Mouse (Mus musculus): ENCODE measurements at regions not wholly inside any gene's neighbourhood (a gene's known extent, or its start where the extent isn't known, plus 50 kb on each side); places are given as distances from the start of the nearest gene placed in this dataset.
A peak's percentile ranks its signal among the peaks of the same experiment; 100 is the strongest.

DNA sequence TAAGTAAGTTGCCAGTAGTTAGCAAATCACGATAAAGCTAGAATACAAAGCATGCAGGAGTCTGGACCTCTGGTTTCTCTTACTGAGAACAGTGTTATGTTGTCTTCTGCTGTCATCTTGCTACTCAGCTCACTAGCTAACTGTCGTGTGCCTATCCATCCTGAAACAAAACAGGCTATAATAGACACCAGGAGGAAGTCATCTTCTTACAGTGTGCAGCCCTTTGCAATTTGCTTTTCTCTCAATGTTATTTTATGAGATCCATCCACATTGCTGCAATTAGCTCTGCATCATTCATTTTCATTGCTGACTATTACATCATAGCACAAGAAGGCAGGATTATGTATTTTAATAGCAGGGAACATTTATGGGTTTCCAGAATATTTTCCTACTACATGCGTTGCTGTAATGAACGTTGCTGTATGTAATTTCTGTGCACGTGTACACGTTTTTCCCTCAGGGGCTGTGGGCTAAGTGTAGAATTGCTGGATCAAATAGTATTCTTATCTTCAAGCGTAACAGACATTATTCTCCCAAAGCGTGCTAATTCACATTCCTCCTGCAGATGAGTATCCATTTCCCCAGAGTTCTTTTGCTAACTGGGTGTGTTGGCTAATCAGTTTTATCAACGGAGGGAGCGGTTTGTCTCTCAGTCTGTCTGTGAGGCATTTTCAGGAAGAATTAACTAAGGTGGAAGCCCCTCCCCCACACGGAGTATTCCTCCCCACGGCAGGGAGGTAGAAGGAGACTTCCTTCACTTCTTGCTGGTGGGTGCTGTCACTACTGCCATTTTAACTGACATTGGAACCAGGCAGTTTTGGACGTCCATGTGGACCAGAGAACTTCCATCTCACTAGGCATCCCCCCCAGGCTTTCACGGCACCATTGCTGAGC, 139.1 kb upstream of the Tyw5 start:
- no peak; the same call in 1 of the 2 replicates for ATAC-seq (ENCODE audit: low FRiP score, low TSS enrichment)
- H3K4me3 ChIP-seq (ENCODE audit: low read length) = no peak overlapping the region
- no peaks in the 10 kb centered on the region for H3K27me3 ChIP-seq (ENCODE audit: control insufficient read depth, insufficient read depth, low read length)
- H3K4me2 ChIP-seq (replicated peaks; ENCODE audit: low read depth, low read length) = peak overlapping the region; percentile 8; the same call in 1 of the 2 replicates
- 47% methylated on average over 14 of the region's 14 CpGs for WGBS
- H3K9me3 ChIP-seq (ENCODE audit: control insufficient read depth, low read length) = no peaks in the 10 kb centered on the region
- no peak overlapping the region for H3K27ac ChIP-seq (ENCODE audit: low read depth, low read length)
- H3K9ac ChIP-seq (ENCODE audit: low read depth, low read length) = 0 out of 2 replicates have a peak overlapping the region, but pooled peaks have one; percentile 4
- peaks cover 17% of the 10 kb centered on the region for H3K4me1 ChIP-seq (ENCODE audit: control insufficient read depth, insufficient read depth, low read length)
- no peaks in the 10 kb centered on the region for H3K36me3 ChIP-seq (ENCODE audit: control insufficient read depth, insufficient read depth, low read length)

DNA sequence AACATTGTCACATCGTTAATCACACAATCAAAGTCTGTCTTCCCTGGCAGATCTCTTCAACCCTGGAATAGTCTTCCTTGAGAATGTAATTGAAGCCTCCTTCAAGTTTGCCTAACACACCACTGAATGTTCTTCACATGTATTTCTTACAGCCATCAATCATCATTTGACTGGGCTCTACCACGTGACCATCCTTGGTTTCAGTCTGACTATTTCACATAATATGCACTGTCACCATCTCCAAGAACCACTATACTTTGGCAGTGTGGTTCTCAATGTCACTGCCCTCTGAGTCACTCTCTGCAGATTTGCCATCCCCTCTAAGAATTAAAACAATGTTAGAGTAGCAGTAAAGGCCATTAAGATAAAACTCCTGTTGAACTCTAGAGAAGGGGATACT, 154.6 kb upstream of the Tyw5 start:
- Histone ChIP-seq H3K27ac (ENCODE audit: low read depth, low read length) (no peak overlapping the region), H3K9ac (ENCODE audit: low read depth, low read length) (no peak overlapping the region), H3K4me2 (replicated peaks; ENCODE audit: low read depth, low read length) (no peak overlapping the region), H3K27me3 (ENCODE audit: control insufficient read depth, insufficient read depth, low read length) (no peaks in the 10 kb centered on the region), H3K4me1 (ENCODE audit: control insufficient read depth, insufficient read depth, low read length) (no peaks in the 10 kb centered on the region), H3K36me3 (ENCODE audit: control insufficient read depth, insufficient read depth, low read length) (no peaks in the 10 kb centered on the region), H3K4me3 (ENCODE audit: low read length) (no peak overlapping the region), H3K9me3 (ENCODE audit: control insufficient read depth, low read length) (no peaks in the 10 kb centered on the region)
- 81% methylated on average over 2 of the region's 2 CpGs for WGBS
- no peak for ATAC-seq (ENCODE audit: low FRiP score, low TSS enrichment)

DNA sequence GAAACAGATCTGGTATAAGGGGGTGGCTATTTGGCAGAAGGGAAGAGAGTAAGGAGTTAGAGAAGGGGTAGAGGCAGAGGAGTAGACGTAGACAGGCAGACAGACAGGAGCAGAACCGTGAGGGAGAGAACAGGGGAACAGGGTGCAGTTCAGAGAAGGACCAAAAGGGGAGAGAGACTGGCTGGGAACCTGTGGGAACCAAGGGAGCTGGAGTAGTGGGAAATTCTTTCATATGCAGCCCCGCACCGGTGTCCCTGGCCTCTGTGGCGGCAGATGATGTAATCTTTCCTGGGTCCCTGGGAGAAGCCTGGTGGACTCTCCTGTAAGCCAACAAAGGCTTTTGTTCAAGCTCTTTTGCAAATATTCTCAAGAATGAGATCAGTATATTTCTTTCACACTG, 157.8 kb upstream of the Tyw5 start:
- no peaks in the 10 kb centered on the region for H3K36me3 ChIP-seq (ENCODE audit: control insufficient read depth, insufficient read depth, low read length)
- no peak overlapping the region for H3K9ac ChIP-seq (ENCODE audit: low read depth, low read length)
- no peak for ATAC-seq (ENCODE audit: low FRiP score, low TSS enrichment)
- H3K4me2 ChIP-seq (replicated peaks; ENCODE audit: low read depth, low read length) = no peak overlapping the region
- no peaks in the 10 kb centered on the region for H3K27me3 ChIP-seq (ENCODE audit: control insufficient read depth, insufficient read depth, low read length)
- no peak overlapping the region for H3K27ac ChIP-seq (ENCODE audit: low read depth, low read length)
- no peaks in the 10 kb centered on the region for H3K4me1 ChIP-seq (ENCODE audit: control insufficient read depth, insufficient read depth, low read length)
- H3K9me3 ChIP-seq (ENCODE audit: control insufficient read depth, low read length) = peaks cover 6% of the 10 kb centered on the region; the same call in 1 of the 2 replicates
- no peak overlapping the region for H3K4me3 ChIP-seq (ENCODE audit: low read length)
- WGBS = 64% methylated on average over 5 of the region's 5 CpGs

DNA sequence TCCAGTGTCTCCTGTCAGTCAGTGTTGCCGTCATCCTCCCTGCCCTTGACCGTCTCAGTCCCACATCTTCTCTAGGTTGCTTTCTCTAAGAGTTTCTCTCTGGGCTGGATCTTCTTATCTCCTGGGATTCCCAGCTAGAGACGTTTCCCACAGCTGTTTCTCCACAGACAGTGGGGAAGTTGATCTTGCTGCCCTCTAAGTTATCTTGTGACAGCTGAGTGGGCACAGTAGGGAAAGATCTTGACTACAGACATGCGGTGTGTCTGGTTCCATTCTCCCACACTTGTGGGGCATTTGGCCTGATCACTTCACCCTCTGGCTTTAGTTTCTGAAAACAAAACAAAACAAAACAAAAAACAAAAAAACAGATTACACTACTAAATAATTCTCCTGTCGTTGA, 165.2 kb upstream of the Tyw5 start:
- no peak overlapping the region for H3K27ac ChIP-seq (ENCODE audit: low read depth, low read length)
- peaks cover 6% of the 10 kb centered on the region; the same call in 1 of the 2 replicates for H3K9me3 ChIP-seq (ENCODE audit: control insufficient read depth, low read length)
- no peak overlapping the region for H3K4me2 ChIP-seq (replicated peaks; ENCODE audit: low read depth, low read length)
- no peak overlapping the region for H3K4me3 ChIP-seq (ENCODE audit: low read length)
- WGBS = 71% methylated on average over 5 of the region's 5 CpGs
- ATAC-seq (ENCODE audit: low FRiP score, low TSS enrichment) = no peak
- no peaks in the 10 kb centered on the region for H3K36me3 ChIP-seq (ENCODE audit: control insufficient read depth, insufficient read depth, low read length)
- no peaks in the 10 kb centered on the region for H3K4me1 ChIP-seq (ENCODE audit: control insufficient read depth, insufficient read depth, low read length)
- H3K27me3 ChIP-seq (ENCODE audit: control insufficient read depth, insufficient read depth, low read length) = no peaks in the 10 kb centered on the region
- no peak overlapping the region for H3K9ac ChIP-seq (ENCODE audit: low read depth, low read length)

DNA sequence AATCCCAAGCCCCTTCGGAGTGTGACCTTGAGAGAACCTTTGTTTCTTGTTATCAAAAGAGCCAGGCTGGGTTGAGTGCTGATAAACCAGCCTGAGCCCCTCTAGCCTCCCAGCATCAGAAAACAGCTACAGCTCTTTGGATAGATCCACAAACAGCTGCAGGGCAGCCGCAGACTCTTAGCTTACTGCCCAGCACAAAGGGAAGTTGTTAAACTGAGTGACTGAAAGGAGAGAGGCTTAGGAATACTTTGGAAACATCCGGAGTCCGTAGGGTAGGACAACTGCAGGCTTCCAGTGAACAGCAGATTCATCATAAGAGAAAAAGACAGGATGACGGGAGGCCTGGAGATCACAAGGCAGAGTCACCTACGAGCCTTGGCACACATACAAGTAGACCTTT, 166.9 kb upstream of the Tyw5 start:
- 83% methylated on average over 6 of the region's 6 CpGs for WGBS
- H3K27me3 ChIP-seq (ENCODE audit: control insufficient read depth, insufficient read depth, low read length) = no peaks in the 10 kb centered on the region
- no peaks in the 10 kb centered on the region for H3K36me3 ChIP-seq (ENCODE audit: control insufficient read depth, insufficient read depth, low read length)

DNA sequence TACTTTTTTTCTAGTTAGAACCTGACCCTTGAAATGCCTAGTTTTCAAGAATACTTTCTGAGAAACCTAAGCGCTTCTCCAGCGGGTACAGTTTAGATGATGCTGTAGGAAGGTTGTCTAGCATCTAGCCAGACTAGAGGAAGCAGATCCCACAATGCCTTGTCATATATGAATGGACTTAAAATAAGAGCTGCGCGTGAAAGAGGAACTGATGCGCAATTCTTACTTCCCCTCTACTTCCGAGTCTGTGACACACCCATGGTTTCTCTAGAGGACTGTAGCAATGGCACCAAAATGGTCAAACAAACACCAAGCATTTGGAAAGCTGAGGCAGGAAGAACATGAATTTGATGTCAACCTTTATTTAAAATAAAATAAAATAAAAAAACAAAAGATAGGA, 167.6 kb upstream of the Tyw5 start:
- no peak for ATAC-seq (ENCODE audit: low FRiP score, low TSS enrichment)
- Histone ChIP-seq H3K27ac (ENCODE audit: low read depth, low read length) (no peak overlapping the region), H3K4me1 (ENCODE audit: control insufficient read depth, insufficient read depth, low read length) (no peaks in the 10 kb centered on the region), H3K36me3 (ENCODE audit: control insufficient read depth, insufficient read depth, low read length) (no peaks in the 10 kb centered on the region), H3K4me3 (ENCODE audit: low read length) (no peak overlapping the region), H3K9me3 (ENCODE audit: control insufficient read depth, low read length) (no peaks in the 10 kb centered on the region), H3K4me2 (replicated peaks; ENCODE audit: low read depth, low read length) (no peak overlapping the region), H3K9ac (ENCODE audit: low read depth, low read length) (no peak overlapping the region), H3K27me3 (ENCODE audit: control insufficient read depth, insufficient read depth, low read length) (no peaks in the 10 kb centered on the region)
- 95% methylated on average over 6 of the region's 6 CpGs for WGBS

More for the DNA sequence above, 166.9 kb upstream of the Tyw5 start:
- no peaks in the 10 kb centered on the region; the same call in 1 of the 2 replicates for H3K9me3 ChIP-seq (ENCODE audit: control insufficient read depth, low read length)
- no peak overlapping the region for H3K4me3 ChIP-seq (ENCODE audit: low read length)
- H3K4me1 ChIP-seq (ENCODE audit: control insufficient read depth, insufficient read depth, low read length) = no peaks in the 10 kb centered on the region
- H3K27ac ChIP-seq (ENCODE audit: low read depth, low read length) = no peak overlapping the region
- no peak overlapping the region for H3K4me2 ChIP-seq (replicated peaks; ENCODE audit: low read depth, low read length)
- H3K9ac ChIP-seq (ENCODE audit: low read depth, low read length) = no peak overlapping the region
- no peak for ATAC-seq (ENCODE audit: low FRiP score, low TSS enrichment)

DNA sequence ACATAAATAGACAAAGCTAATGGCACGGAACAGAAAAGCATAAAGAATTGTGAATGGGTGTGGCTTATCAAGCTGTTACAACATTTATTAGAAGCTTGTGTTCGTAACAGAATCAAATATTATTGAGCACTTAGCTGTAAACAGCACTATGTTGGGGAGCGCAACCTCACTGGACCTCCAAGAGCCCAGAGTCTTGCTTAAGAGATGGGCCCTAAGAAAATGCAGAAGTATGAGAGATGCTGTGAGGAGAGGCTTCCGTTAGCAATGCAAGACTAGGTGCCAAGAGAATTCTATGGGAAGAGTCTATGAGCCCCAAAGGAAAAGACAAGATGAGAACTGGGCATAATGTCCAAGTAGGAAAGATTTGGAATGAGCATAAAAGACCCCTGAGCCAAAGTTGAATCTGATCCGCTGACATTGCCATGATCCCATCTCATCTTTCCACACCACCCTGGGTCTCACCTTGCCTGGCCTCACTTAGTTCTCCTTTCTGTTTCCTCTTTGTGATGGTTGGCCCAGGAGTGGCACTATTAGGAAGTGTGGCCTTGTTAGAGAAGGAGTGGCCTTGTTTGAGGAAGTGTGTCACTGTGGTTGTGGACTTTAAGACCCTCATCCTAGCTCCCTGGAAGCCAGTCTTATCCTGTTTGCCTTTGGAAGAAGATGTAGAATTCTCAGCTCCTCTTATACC, 169.3 kb upstream of the Tyw5 start:
- no peak overlapping the region for H3K4me3 ChIP-seq (ENCODE audit: low read length)
- no peak for ATAC-seq (ENCODE audit: low FRiP score, low TSS enrichment)
- no peaks in the 10 kb centered on the region for H3K9me3 ChIP-seq (ENCODE audit: control insufficient read depth, low read length)
- H3K9ac ChIP-seq (ENCODE audit: low read depth, low read length) = no peak overlapping the region
- H3K4me1 ChIP-seq (ENCODE audit: control insufficient read depth, insufficient read depth, low read length) = no peaks in the 10 kb centered on the region
- 92% methylated on average over 5 of the region's 5 CpGs for WGBS
- no peaks in the 10 kb centered on the region for H3K36me3 ChIP-seq (ENCODE audit: control insufficient read depth, insufficient read depth, low read length)
- H3K27ac ChIP-seq (ENCODE audit: low read depth, low read length) = no peak overlapping the region
- H3K27me3 ChIP-seq (ENCODE audit: control insufficient read depth, insufficient read depth, low read length) = no peaks in the 10 kb centered on the region
- H3K4me2 ChIP-seq (replicated peaks; ENCODE audit: low read depth, low read length) = no peak overlapping the region

DNA sequence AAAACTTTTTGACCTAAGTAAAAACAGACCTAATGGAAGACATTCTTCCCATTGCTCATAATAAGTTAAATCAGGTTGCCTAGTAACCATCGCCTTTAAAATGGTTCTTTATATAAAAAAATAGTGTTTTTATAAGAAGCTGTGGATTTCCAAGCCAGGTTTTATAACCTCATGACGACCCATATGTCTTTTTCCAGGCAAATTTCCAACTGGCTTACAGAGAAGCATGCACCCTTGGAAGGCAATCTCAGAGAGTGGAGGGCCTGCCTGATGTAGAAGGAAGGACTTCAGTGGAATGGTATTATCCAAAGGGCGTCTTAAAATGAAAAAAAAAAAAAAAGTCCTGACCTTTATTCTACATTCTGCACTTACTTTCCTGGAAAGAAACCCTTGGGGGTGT, 172.2 kb upstream of the Tyw5 start:
- no peak overlapping the region for H3K4me3 ChIP-seq (ENCODE audit: low read length)

More for the DNA sequence above, 172.2 kb upstream of the Tyw5 start:
- Histone ChIP-seq H3K27ac (ENCODE audit: low read depth, low read length) (no peak overlapping the region), H3K9me3 (ENCODE audit: control insufficient read depth, low read length) (no peaks in the 10 kb centered on the region), H3K27me3 (ENCODE audit: control insufficient read depth, insufficient read depth, low read length) (no peaks in the 10 kb centered on the region), H3K4me2 (replicated peaks; ENCODE audit: low read depth, low read length) (no peak overlapping the region), H3K9ac (ENCODE audit: low read depth, low read length) (no peak overlapping the region), H3K4me1 (ENCODE audit: control insufficient read depth, insufficient read depth, low read length) (no peaks in the 10 kb centered on the region), H3K36me3 (ENCODE audit: control insufficient read depth, insufficient read depth, low read length) (no peaks in the 10 kb centered on the region)
- 72% methylated on average over 3 of the region's 3 CpGs for WGBS
- no peak; the same call in 1 of the 2 replicates for ATAC-seq (ENCODE audit: low FRiP score, low TSS enrichment)

Measured in kidney, embryonic 14.5 days (tissue).